Mouse (Mus musculus): ENCODE data around the gene F5. TPM values are rescaled to one million over a fixed set of nuclear protein-coding genes. Genes with fewer than 3 reads are reported as not detected.

Gene F5
- polyA plus RNA-seq (2012; rRNA removed) = 0.19 and 0.34 TPM in 2 replicates

DNA sequence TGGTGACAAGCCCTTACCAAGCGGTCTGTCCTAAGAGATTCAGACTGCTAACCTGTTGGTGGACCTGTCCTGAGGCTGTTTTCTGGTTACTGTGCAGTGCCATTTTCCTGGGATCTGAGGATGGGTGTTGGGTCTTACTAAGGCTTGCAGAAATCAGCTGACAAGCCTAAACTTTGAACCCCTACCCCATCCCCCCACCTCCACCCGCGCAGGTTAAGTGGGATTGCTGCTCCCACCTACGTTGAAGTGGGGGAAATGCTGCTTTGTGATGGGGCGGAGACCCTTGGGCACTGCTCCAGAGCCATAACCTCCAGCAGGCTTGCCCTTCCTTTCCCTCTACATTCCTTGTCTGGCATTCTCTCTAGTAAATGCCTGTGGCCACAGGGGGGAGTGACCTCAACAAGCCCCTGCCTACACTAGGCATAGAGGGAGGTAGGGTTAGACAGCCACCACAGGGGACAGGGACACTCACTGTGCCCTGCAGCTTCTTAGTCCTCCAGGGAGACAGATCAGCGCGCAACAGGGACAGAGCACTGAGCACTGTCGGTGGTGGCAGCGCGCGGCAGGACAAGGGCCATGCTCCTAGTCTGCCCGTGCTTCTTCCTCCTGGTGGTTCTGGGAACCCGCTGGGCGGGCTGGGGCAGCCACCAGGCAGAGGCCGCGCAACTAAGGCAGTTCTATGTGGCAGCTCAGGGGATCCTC is at the start of gene F5:
Gene F5, plus strand, starts transcription at position 452 of the 702 bp plus-strand sequence.
- DNase-seq (ENCODE audit: low spot score) = no peak

DNA sequence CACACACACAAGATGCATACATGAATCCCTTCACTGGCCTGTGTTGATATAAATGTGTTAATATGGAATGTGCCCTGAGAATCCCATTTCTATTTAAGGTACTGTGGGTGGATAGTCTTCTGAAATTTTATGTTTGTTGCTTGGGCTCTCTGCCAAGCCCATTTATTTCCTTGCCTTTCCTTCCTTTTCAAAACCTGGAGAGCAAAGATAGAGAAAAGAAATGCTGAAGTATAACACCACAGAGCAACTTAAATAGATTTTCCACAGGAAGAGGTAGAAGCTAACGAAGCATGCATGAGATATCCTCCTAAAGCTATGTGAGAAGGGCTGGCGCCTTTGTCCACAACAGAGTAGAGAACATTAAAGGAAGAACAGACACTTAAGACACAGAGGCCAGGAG is 41.9 kb upstream of the F5 start:
- no peak for DNase-seq (ENCODE audit: low spot score)

DNA sequence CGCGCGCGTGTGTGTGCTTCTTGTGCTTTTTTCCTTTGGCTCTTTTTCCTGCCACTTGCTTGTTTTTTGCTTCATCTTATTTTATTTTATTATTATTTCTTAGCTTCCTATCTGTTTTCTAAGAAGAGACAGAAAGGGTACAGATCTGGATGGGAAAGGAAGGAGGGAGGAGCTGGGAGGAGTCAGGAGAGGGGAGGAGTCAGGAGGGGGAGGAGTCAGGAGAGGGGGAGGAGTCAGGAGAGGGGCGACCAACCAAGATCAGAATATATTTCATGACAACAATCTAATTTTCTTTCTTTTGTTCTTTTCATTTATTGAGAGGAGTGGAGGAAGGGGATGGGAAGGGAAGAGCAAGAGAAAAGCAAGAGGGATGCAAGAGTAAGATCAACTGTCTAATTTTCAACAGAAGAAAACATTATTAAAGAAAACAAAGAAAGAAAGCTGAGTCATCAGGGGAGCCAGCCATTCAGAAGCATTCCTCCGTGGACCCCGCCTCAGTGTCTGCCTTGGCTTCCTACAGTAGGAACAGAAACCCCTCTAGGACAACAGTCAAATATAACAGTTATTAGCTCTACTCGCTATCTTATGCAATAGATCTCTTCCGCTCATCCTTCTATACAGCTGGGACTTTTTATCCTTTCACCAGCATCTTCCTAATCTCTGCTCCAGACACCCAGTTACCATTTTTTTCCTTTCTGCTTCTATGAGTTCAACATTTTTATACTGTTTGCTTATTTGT is 40.9 kb upstream of the F5 start:
- DNase-seq (ENCODE audit: low spot score) = no peak

- DNase-seq (ENCODE audit: low spot score) = no peak
These were observed 37.4 kb upstream of the F5 start for GRCm38 (mm10) chr1:164114280-164114679.

- DNase-seq (ENCODE audit: low spot score) = no peak
These were observed 36.6 kb upstream of the F5 start, which contains the start of gene Selp for GRCm38 (mm10) chr1:164114947-164115493. Gene Selp (plus strand): TSS chr1:164115264.

- DNase-seq (ENCODE audit: low spot score) = no peak
These were observed 36.0 kb upstream of the F5 start for GRCm38 (mm10) chr1:164115647-164116046.

DNA sequence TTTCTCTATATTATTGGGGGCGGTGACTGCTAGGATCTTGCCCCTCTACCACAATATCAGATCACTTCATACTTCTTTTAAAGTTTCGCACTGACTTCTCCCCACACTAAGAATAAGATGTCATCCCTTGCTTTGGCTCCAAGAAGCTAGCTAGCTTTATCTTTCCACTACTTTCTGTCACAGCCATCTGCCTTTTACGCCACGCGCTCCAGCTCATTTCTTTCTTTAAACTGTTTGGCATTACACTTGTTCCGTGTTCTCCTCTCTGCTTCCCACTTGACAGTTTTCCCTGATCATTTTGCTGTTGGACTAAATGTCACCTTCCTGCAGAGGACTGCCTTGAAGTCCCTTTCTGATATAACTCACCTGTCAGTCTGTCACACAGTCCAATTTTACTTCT is 33.8 kb upstream of the F5 start:
- DNase-seq (ENCODE audit: low spot score) = no peak

- DNase-seq (ENCODE audit: low spot score) = no peak
These were observed 31.5 kb upstream of the F5 start for GRCm38 (mm10) chr1:164119892-164120776.

DNA sequence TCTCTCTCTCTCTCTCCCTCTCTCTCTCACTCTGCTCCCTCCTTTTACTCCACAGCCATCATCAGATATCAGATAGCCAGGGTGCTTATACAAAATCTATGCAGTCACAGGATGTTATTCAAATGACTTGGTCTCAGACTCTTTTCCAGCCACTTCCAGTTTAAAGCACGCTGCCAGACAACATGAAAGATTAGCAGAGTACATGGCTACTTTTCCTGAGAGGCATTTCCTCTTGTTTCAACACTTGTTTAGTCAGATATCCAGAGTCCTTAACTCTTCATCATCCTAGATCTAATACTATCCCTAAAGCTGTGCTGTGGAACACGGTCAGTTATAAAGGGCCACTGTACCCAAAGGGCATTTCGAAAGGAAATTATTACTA is 30.9 kb upstream of the F5 start:
- no peak for DNase-seq (ENCODE audit: low spot score)

DNA sequence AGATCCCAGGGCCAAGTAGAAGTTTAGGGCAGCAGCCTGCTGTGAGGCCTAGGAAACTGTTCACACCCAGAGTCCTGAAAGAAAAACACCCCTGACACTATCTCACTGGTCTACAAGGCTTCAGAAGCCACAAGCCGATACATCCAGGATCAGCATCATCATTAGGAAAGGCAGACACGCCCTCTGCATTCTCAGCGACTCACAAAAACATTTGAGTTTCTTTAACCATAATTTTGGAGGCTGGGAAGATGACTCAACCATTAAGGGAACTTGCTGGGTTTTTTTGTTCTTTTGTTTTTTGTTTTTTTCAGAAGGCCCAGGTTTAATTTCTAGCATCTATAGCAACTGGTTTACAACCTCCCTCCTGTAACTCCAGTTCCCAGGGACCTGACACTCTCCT is 27.8 kb upstream of the F5 start:
- DNase-seq (ENCODE audit: low spot score) = no peak

DNA sequence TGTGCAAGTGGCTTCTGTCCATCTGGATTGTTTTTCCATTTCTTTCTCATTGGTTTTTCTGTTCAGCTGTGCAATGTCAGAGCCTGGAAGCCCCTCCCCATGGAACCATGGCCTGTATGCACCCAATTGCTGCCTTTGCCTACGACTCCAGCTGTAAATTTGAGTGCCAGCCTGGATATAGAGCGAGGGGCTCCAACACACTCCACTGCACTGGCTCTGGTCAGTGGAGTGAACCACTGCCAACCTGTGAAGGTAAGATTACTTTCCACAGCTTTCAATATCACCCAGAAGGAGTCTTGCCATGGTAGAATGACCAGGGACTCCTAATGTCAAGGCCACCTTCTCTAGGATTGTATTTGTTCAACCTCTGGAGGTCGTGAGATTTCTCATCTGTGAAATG is 21.6 kb upstream of the F5 start:
- no peak for DNase-seq (ENCODE audit: low spot score)

DNA sequence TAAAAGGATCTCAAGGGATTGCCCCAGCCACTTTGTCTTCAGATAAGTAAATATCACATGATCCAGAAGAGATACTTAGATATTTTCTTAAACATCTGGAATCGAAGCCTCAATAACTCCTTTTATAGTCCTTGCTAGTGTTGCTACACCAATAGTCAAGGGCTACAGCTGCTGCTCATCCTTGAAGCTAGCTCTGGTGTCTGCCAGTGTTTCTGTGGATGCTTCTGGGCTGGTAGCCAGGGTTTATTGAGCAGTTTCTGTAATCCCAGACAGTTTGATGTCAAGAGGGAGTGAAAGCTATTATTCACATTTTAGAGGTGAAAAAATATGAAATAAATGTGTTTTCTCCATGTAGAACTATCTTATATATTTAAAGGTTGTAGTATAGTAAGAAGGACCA is 19.0 kb upstream of the F5 start:
- no peak for DNase-seq (ENCODE audit: low spot score)

DNA sequence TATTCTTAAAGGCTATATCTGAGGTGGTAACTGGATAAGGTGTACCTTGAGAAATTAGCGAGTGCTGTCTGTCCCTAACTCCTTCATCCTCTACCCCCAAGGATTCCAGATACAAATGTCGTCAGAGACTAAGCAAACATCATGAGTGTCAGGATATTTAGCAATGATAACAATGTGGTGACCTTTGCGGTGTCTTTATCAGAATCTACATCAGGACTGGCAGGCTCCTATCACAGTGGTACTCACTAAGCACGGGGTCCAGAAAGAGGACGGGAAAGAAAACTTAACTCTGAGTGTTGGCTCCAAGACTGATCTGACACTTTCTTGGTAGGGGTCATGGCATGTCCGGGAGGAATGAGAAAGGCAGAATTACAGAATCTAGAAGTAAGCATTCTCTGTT is 17.5 kb upstream of the F5 start:
- DNase-seq (ENCODE audit: low spot score) = no peak

DNA sequence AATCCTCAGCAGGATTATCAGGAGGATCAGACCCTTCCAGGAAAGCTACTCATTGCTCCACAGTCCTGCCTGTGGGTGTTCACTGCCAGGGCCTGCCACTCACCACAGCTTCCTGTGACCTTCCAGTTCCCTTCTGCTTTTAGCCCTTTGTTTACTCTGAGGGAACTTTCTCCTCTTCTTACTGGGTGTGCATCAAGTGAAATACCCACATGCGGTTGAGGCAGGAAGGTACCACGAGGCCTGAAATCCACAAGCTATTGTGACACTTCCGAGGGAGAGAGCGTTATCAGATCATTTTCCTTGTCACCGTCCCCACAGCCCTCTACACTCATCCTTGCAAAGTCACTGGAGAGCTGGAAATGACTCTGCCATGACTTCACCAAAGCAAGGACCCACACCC is 16.3 kb upstream of the F5 start:
- DNase-seq (ENCODE audit: low spot score) = no peak

GRCm38 (mm10) chr1:164135960-164136359 is 15.7 kb upstream of the F5 start:
- DNase-seq (ENCODE audit: low spot score) = no peak

DNA sequence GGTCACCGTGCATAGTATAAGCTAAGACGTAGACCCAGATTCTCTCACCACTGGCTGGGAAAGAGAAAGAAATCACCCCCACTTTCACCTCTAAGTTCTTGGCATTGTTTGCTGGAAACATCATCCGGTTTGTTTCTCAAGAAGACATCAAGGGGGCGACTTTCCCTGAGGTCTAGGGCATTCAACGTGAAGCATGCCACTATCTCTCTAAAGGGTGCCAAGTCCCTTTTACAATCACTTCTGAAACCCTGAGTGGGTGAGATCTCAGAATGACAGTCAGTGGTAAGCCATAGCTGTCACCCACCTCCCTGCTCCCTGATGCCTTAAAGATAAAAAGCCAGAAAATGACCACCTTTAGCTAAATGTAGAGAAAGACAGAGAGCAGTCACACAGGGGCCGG is 15.0 kb upstream of the F5 start:
- no peak for DNase-seq (ENCODE audit: low spot score)

- peak; percentile 52 for DNase-seq (ENCODE audit: low spot score)
These were observed 13.1 kb upstream of the F5 start for GRCm38 (mm10) chr1:164138365-164139130.

DNA sequence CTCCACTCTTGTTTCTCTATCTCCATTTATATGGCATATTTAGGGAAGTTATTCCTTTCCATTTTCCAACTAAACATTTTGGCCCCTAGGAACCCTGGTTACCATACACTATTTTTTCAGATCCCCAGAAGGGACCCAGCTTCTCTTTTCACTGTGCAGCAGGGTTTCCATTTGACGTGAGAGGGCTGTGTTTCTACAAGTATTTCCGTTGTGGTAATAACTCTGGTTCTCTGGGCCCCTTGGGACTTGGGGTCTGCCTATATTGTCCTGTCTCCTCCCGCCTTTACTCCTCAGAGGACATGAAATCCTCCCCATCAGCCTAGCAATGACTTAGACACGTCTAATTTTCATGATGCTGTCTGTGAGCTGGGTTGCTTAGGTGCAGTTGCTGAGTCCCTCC is 12.2 kb upstream of the F5 start:
- DNase-seq (ENCODE audit: low spot score) = no peak

- no peak for DNase-seq (ENCODE audit: low spot score)
These were observed 2.6 kb upstream of the F5 start for GRCm38 (mm10) chr1:164149083-164149482.

DNA sequence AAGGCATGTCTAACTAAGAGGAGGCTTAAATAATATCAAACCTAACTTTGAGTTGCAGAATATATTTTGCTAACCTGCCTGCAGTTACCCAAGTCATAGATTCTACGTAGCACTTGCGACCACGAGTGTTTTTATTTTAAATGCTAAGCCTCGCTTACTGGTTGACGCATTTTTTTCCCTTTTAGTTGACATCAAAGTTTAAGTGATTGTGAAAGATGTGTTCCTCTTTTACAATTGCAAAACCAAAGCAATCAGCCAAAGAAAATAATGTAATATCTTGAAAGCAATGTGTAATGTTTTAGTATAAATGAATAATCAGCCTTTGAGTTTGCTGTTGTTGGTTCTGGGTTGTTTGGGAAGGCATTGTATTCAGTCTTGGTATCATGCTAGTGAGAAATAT is 1.2 kb downstream of the F5 start:
- DNase-seq (ENCODE audit: low spot score) = no peak

GRCm38 (mm10) chr1:164154983-164155382 is 3.3 kb downstream of the F5 start:
- no peak for DNase-seq (ENCODE audit: low spot score)
